Mouse (Mus musculus) lung, embryonic 16.5 days (tissue): ENCODE data around the gene Grik5. TPM values are rescaled to one million over a fixed set of nuclear protein-coding genes. Genes with fewer than 3 reads are reported as not detected.

Experiments
- ATAC-seq: fragments of 200-750 bp; cut with Nextera tagmentation; 2 replicates; pipeline ENCODE4 v1.8.0; 2017; ENCODE audit warnings: low read depth, mild to moderate bottlenecking, moderate library complexity
- H3K27ac ChIP-seq: fragments of 300-500 bp; sonication (generic); 2 replicates; pipeline ENCODE4 v1.5.1; 2014; ENCODE audit warnings: mild to moderate bottlenecking, control low read depth, low read length
- H3K27me3 ChIP-seq: fragments of 300-500 bp; sonication (generic); 2 replicates; pipeline ENCODE4 v1.6.1; 2014; ENCODE audit warnings: low read depth, low read length, mixed read lengths; ENCODE audit not compliant: control insufficient read depth, insufficient read depth
- H3K36me3 ChIP-seq: fragments of 300-500 bp; sonication (generic); 2 replicates; pipeline ENCODE4 v1.6.1; 2014; ENCODE audit warnings: low read length; ENCODE audit not compliant: control insufficient read depth, insufficient read depth
- H3K4me1 ChIP-seq: fragments of 300-500 bp; sonication (generic); replicated peaks from 2 replicates; pipeline ENCODE4 v1.6.1; 2014; ENCODE audit warnings: low read length, mixed read lengths; ENCODE audit not compliant: control insufficient read depth, insufficient read depth
- H3K4me2 ChIP-seq: fragments of 300-500 bp; sonication (generic); 2 replicates; pipeline ENCODE4 v1.6.1; 2014; ENCODE audit warnings: low read depth, low read length, control low read depth
- H3K4me3 ChIP-seq: fragments of 300-500 bp; sonication (generic); 2 replicates; pipeline ENCODE4 v1.5.1; 2014; ENCODE audit warnings: mild to moderate bottlenecking, low read length, control low read depth
- H3K9ac ChIP-seq: fragments of 300-500 bp; sonication (generic); 2 replicates; pipeline ENCODE4 v1.6.1; 2014; ENCODE audit warnings: low read length, control low read depth
- H3K9me3 ChIP-seq: fragments of 300-500 bp; sonication (generic); 2 replicates; pipeline ENCODE4 v1.6.1; 2016; ENCODE audit warnings: low read length; ENCODE audit not compliant: control insufficient read depth
- WGBS: fragments of 180-500 bp; shearing (Covaris S2); extraction: QIAGEN DNeasy Blood & Tissue Kit; methylation state at CpG from one replicate; pipeline ENCODE4 v1.1.7; 2014; 5-methylcytosine and 5-hydroxymethylcytosine counted together
- polyA plus RNA-seq: library from polyadenylated mRNA; unstranded; fragments of >200 nt; fragmentation: Nextera tagmentation; extraction: Ambion mirVana; gene quantifications from 2 replicates; pipeline ENCODE4 v1.2.1, GENCODE M21; 2015

The Grik5 gene
- polyA plus RNA-seq, 1 experiment from 2014 or later = 3.5 TPM

GRCm38 (mm10) chr7:24987941-24988340 is 84.2 kb downstream of the Grik5 start:
- H3K4me2 ChIP-seq = no peak overlapping the region
- H3K27me3 ChIP-seq = no peaks in the 10 kb centered on the region
- WGBS = 79% methylated on average over 14 of the region's 14 CpGs
- no peaks in the 10 kb centered on the region for H3K36me3 ChIP-seq
- no peak overlapping the region for H3K27ac ChIP-seq
- H3K4me1 ChIP-seq = no peaks in the 10 kb centered on the region
- ATAC-seq = no peak
- H3K4me3 ChIP-seq = no peak overlapping the region
- H3K9me3 ChIP-seq = no peaks in the 10 kb centered on the region
- H3K9ac ChIP-seq = no peak overlapping the region

- Histone ChIP-seq H3K9ac (no peak overlapping the region), H3K36me3 (no peaks in the 10 kb centered on the region), H3K9me3 (no peaks in the 10 kb centered on the region), H3K4me2 (no peak overlapping the region), H3K27ac (no peak overlapping the region), H3K4me1 (no peaks in the 10 kb centered on the region), H3K4me3 (no peak overlapping the region), H3K27me3 (no peaks in the 10 kb centered on the region)
- WGBS = 65% methylated on average over 5 of the region's 5 CpGs
- no peak for ATAC-seq
Observed at GRCm38 (mm10) chr7:24985799-24986198, 86.3 kb downstream of the Grik5 start.

DNA sequence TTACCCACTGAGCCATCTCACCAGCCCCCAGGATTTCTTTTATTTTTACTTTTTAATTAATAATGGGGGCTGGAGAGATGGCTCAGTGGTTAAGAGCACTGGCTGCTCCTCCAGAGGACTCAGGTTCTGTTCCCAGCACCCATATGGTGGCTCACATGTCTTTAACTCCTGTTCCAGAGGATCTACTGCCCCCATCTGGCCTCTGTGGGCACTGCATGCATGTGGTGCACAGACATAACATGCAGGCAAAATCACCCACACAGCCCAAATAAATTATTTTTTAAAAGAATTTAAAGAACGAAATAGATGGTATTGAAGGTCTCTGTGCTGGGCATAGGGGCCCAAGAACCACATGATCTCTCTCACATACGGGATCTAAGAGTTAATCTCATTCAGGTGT is 87.8 kb downstream of the Grik5 start:
- no peak overlapping the region for H3K4me2 ChIP-seq
- no peak overlapping the region for H3K27ac ChIP-seq
- H3K4me1 ChIP-seq = no peaks in the 10 kb centered on the region
- H3K4me3 ChIP-seq = no peak overlapping the region
- ATAC-seq = no peak
- H3K9me3 ChIP-seq = no peaks in the 10 kb centered on the region
- H3K27me3 ChIP-seq = no peaks in the 10 kb centered on the region
- WGBS = 82% methylated on average over 2 of the region's 2 CpGs
- H3K9ac ChIP-seq = no peak overlapping the region
- no peaks in the 10 kb centered on the region for H3K36me3 ChIP-seq

- H3K9me3 ChIP-seq = no peaks in the 10 kb centered on the region
- no peak for ATAC-seq
- H3K4me3 ChIP-seq = no peak overlapping the region
- H3K27ac ChIP-seq = no peak overlapping the region
- no peak overlapping the region for H3K4me2 ChIP-seq
- H3K9ac ChIP-seq = no peak overlapping the region
- no peaks in the 10 kb centered on the region for H3K4me1 ChIP-seq
- WGBS = 74% methylated on average over 5 of the region's 5 CpGs
- no peaks in the 10 kb centered on the region for H3K27me3 ChIP-seq
- no peaks in the 10 kb centered on the region for H3K36me3 ChIP-seq
Observed at GRCm38 (mm10) chr7:24983396-24983795, 88.8 kb downstream of the Grik5 start.

GRCm38 (mm10) chr7:24980439-24980838 is 91.7 kb downstream of the Grik5 start:
- Histone ChIP-seq H3K9me3 (no peaks in the 10 kb centered on the region), H3K4me3 (no peak overlapping the region), H3K9ac (no peak overlapping the region), H3K27ac (no peak overlapping the region), H3K4me2 (no peak overlapping the region), H3K4me1 (no peaks in the 10 kb centered on the region), H3K27me3 (no peaks in the 10 kb centered on the region), H3K36me3 (no peaks in the 10 kb centered on the region)
- no peak for ATAC-seq
- 72% methylated on average over 7 of the region's 7 CpGs for WGBS

DNA sequence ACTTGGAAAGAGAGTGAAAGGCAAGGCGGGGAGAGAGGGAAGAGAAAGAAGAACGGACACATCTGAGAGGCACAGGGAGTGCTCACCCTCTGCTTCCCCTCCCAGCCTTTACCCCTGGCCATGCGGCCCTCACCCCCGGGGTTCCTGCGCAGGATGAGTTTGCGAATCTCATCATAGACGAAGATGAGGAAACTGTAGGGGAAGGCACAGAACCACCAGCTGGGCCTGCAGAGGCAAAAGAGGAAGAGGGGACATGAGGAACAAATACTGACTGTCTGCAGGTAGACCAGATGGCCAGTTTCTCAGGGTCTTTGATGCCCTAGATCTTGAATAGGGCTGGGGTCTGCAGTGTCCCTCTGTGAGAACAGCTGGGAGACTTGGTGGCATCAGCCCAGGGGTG is 93.4 kb downstream of the Grik5 start:
- Histone ChIP-seq H3K4me2 (no peak overlapping the region), H3K36me3 (no peaks in the 10 kb centered on the region), H3K27me3 (no peaks in the 10 kb centered on the region), H3K9me3 (no peaks in the 10 kb centered on the region), H3K27ac (no peak overlapping the region), H3K4me3 (no peak overlapping the region), H3K9ac (no peak overlapping the region), H3K4me1 (no peaks in the 10 kb centered on the region)
- ATAC-seq = no peak
- WGBS = 84% methylated on average over 7 of the region's 7 CpGs

GRCm38 (mm10) chr7:24974893-24975595 is 97.1 kb downstream of the Grik5 start:
- WGBS = 25% methylated on average over 9 of the region's 9 CpGs
- Histone ChIP-seq H3K9ac (no peak overlapping the region), H3K4me3 (no peak overlapping the region), H3K4me2 (no peak overlapping the region), H3K27me3 (no peaks in the 10 kb centered on the region), H3K27ac (no peak overlapping the region), H3K9me3 (no peaks in the 10 kb centered on the region), H3K4me1 (peaks cover 7% of the 10 kb centered on the region), H3K36me3 (no peaks in the 10 kb centered on the region)
- no peak for ATAC-seq

DNA sequence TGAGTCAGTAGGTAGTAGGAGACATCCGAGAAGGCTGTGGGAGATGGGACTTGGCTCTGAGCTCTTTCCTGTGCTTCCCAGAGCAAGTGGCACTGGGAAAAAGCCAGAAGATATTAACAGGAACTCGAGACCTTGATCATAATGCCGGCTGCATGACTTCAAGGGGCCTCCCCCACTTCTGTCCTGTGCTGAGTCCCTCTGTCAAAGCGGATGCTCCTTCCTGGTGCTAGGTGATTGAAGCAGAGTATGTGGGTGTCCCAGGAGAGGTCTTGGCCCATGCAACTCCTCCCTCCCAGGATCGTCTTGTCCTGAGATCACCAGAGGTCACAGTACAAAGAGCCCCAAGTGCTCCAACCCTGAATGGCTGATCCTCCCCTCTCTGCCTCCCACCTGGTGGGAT is 98.2 kb downstream of the Grik5 start:
- no peak for ATAC-seq
- H3K9me3 ChIP-seq = no peaks in the 10 kb centered on the region
- WGBS = 64% methylated on average over 5 of the region's 5 CpGs
- H3K4me1 ChIP-seq = peaks cover 7% of the 10 kb centered on the region
- no peaks in the 10 kb centered on the region for H3K27me3 ChIP-seq
- H3K36me3 ChIP-seq = no peaks in the 10 kb centered on the region
- H3K9ac ChIP-seq = no peak overlapping the region
- H3K4me3 ChIP-seq = no peak overlapping the region
- H3K4me2 ChIP-seq = no peak overlapping the region
- H3K27ac ChIP-seq = no peak overlapping the region

- Histone ChIP-seq H3K4me3 (no peak overlapping the region), H3K9me3 (no peaks in the 10 kb centered on the region), H3K4me1 (peaks cover 7% of the 10 kb centered on the region), H3K4me2 (no peak overlapping the region), H3K27me3 (no peaks in the 10 kb centered on the region), H3K9ac (no peak overlapping the region), H3K36me3 (no peaks in the 10 kb centered on the region), H3K27ac (no peak overlapping the region)
- no peak for ATAC-seq
- WGBS = 71% methylated on average over 4 of the region's 4 CpGs
Observed at GRCm38 (mm10) chr7:24973208-24973607, 98.9 kb downstream of the Grik5 start.
